Mouse (Mus musculus): ENCODE measurements at regions not wholly inside any gene's neighbourhood (a gene's known extent, or its start where the extent isn't known, plus 50 kb on each side); places are given as distances from the start of the nearest gene placed in this dataset.

GRCm38 (mm10) chr10:98695371-98695725, 218.9 kb upstream of the Atp2b1 start:
- DNase-seq (ENCODE audit: extremely low read depth, insufficient read length, low spot score) = no peak

DNA sequence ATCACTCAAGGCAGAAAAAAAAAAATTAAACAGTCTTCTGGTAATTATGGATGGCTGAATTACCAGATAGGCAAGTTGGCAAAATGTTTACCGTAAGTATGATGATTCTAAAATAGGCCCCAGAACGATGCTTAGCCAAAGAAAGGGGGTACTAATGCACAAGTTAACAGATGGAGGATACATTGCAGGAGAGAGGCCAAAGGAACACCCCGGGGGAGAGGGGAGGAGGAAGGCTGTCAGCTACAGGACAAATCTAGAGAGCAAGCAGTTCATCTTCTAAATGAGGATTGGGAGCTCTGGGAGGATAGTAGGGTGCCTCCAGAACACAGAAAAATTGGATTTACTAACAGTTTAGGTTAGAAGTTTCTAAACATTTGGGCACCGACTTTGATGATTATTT, 216.3 kb upstream of the Atp2b1 start:
- no peak for DNase-seq (ENCODE audit: extremely low read depth, insufficient read length, low spot score)

DNA sequence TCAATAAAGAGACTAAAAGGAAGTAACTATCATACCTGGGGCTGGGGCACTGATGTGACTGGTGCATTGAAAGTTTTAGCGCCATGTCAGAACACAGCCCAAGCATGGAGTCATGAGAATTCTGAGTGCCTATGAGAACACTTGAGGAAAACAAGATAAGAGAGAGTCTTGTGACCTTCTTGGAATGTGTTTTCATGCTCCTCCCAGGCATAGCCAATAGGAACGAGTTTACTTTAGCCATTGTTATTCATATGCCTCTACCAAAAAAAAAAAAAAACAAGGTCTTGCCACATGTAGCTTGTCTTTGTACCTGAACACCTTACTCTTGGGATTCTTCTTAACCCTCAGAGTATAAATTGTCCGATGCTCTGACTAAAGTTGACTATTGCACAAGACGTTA, 214.6 kb upstream of the Atp2b1 start:
- DNase-seq (ENCODE audit: extremely low read depth, insufficient read length, low spot score) = no peak

- no peak for DNase-seq (ENCODE audit: extremely low read depth, insufficient read length, low spot score)
Measured at GRCm38 (mm10) chr10:98700407-98700806, 213.8 kb upstream of the Atp2b1 start.

DNA sequence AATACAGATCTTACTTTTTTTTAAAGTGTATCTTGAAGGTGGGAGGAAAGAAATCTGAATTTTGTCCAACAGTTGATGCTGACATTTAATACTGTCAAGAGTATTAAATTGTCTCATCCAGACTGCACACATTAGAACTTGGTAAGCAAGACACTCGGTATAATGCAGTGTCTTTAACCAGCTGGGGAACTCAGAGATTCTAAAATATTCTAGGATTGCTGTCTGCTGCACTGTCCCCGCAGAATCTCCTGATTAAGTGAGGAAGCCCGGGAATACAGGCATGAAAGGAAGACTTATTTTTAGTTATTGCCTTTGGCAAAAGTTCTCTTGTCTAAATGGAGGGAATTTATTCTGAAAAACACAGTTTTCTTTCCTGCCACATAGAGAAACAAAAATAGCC, 212.9 kb upstream of the Atp2b1 start:
- DNase-seq (ENCODE audit: extremely low read depth, insufficient read length, low spot score) = no peak

GRCm38 (mm10) chr10:98702470-98703215, 211.6 kb upstream of the Atp2b1 start:
- peak; percentile 71 for DNase-seq (ENCODE audit: extremely low read depth, insufficient read length, low spot score)

DNA sequence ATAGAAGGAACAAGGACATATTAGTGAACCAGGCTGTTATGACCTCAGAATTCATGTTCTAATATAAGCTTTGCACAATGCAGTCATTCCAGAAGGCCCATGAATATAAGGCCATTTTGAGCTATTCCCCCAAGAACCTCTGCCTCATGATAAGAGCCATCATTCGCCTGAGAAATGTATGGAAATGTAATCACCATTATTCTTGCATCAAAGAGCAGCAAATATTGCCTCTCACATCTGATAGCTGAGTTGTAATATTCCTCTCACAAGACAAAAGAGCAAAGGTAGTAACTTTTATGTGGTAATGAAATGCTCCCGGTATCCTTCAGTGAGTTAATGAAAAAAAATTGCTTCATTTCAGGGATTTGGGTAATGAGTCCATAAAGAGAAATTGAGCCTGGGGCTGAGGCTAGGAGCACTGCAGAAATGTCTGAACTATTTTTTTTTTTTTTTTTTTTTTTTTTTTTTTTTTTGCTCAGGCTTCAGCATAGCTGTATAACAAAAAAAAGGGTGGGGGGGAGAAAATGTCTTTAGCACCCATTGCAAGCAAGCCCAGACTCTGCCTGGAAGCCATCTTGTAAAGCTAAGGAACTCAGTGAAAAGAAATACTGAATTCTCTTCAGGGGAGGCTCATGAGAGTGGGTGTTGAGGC, 210.4 kb upstream of the Atp2b1 start:
- no peak for DNase-seq (ENCODE audit: extremely low read depth, insufficient read length, low spot score)

DNA sequence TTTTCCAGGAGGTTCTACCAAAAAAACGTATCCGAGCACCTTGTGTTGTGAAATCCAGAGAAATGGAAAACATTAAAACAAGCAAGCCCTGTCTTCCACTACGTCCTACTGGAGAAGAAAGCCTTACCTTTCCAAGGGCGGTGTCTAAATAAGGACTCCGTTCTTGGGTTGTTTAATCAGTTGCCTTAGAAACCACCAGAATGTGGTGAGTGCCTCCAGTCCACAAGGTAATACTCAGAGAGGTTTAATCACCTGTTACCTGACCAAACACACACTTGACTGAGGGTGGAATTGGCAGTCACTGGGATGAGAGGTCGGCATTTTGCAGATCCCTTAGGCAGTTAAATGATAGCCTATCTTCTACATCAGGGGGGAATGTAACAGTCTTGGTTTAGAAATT, 209.6 kb upstream of the Atp2b1 start:
- no peak for DNase-seq (ENCODE audit: extremely low read depth, insufficient read length, low spot score)

DNA sequence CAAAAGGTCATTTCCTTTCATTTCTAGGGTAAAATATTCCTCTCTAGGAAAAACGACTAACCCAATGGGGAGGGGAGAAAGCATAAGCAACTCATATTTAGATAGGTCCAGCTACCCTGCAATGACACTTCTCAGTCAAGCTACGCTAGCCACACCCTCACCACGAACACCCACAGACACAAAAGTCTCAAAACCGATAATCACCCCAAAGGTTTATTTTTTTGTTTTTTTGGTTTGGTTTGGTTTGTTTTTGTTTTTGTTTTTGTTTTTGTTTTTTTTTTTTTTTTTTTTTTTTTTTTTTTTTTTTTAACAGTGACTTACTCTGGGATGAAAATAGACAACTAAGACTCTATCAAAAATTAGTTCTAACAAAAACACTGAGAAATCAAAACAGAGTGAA, 196.3 kb upstream of the Atp2b1 start:
- DNase-seq (ENCODE audit: extremely low read depth, insufficient read length, low spot score) = no peak

DNA sequence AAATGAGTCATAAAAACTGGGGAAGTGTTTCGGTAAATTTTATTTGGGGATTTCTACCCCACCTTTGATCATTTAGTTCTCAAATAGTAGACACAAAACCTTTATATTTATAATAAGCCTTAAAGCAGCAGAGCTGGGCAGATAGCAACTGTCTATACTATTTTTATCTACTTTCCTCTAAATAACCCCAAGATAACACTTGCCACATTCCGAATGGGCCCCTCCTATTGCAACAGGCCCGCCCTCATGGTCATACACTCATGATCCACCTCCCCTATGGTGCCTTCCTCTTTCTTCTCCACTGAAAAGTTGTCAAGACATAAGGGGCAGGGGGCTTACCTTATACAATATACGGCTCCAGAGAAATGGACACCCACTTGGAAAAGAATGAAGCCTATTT, 195.5 kb upstream of the Atp2b1 start:
- no peak for DNase-seq (ENCODE audit: extremely low read depth, insufficient read length, low spot score)

DNA sequence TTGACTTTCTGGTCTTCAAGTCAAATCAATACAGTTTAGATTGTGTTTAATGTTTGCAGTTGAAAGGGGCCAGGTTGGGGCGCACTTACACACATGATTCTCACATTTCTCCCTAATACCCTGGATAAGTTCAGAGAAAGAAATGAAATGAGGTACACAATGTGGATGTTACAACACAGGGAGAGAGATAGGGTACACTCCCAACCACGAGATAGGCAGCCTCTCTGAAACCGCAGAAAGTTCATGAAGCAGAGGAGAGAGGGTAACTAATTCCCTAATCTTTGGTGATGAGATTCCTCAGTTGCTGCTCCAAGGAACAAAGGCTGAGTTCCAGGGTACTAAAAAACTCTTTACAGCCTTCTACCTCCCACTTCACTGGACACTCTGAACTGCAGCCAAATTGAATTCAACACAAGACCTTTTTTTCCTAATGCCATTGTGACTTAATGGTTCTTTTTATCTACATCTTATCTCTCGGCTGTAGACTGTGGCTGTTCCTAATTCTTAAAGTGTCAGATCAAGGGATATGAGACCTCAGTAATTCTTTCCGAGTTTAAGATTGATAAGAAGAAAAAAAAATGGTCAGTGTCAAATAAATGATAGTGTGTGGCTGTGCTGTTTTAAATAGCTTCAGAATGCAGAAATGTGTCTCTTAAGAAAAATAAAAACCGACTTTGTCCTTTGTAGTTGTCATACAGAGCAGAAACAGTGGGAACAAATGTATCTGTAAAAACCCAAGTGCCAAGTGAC, 193.8 kb upstream of the Atp2b1 start:
- DNase-seq (ENCODE audit: extremely low read depth, insufficient read length, low spot score) = no peak

DNA sequence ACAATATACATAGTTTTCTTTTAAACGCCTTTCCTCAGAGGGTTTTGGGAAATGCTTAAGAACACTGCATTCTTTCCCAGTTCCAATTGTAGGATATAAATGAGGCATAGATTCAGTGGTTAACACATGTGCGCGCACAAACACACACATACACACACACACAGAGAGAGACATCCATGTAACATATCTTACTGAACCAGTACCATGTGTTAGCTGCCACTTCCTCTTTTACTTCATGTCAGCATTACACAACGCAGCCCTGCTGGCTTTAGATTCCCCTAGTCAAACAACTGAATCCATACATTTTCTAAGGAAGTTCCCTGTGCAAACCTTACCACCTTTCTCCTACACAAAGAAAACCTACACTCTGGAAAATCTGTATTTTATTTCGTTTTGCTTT, 189.1 kb upstream of the Atp2b1 start:
- no peak for DNase-seq (ENCODE audit: extremely low read depth, insufficient read length, low spot score)

DNA sequence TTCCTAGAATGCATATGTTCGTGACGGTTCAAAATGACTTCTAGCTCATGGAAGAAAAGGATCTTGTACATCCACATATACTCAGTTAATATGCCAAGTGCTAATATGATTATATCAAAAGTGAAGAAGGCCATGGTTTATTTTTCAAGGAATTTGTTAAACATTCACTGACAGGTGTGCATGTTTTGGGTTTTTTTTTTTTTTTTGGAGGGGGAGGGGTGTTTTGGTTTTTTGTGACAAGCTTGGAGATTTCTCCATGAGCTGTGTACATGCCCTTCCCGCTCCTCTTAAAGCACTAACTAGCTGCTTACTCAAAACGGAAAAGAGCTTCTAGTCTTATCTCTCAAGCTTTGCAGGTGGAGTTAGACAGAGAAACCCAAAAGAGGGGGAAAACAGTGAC, 187.1 kb upstream of the Atp2b1 start:
- DNase-seq (ENCODE audit: extremely low read depth, insufficient read length, low spot score) = no peak

- DNase-seq (ENCODE audit: extremely low read depth, insufficient read length, low spot score) = no peak
Measured at GRCm38 (mm10) chr10:98728396-98729030, 185.7 kb upstream of the Atp2b1 start.

GRCm38 (mm10) chr10:98733950-98734585, 180.1 kb upstream of the Atp2b1 start:
- DNase-seq (ENCODE audit: extremely low read depth, insufficient read length, low spot score) = no peak

- DNase-seq (ENCODE audit: extremely low read depth, insufficient read length, low spot score) = no peak
Measured at GRCm38 (mm10) chr10:98740507-98741147, 173.6 kb upstream of the Atp2b1 start.

GRCm38 (mm10) chr10:98741398-98741797, 172.8 kb upstream of the Atp2b1 start:
- DNase-seq (ENCODE audit: extremely low read depth, insufficient read length, low spot score) = no peak

DNA sequence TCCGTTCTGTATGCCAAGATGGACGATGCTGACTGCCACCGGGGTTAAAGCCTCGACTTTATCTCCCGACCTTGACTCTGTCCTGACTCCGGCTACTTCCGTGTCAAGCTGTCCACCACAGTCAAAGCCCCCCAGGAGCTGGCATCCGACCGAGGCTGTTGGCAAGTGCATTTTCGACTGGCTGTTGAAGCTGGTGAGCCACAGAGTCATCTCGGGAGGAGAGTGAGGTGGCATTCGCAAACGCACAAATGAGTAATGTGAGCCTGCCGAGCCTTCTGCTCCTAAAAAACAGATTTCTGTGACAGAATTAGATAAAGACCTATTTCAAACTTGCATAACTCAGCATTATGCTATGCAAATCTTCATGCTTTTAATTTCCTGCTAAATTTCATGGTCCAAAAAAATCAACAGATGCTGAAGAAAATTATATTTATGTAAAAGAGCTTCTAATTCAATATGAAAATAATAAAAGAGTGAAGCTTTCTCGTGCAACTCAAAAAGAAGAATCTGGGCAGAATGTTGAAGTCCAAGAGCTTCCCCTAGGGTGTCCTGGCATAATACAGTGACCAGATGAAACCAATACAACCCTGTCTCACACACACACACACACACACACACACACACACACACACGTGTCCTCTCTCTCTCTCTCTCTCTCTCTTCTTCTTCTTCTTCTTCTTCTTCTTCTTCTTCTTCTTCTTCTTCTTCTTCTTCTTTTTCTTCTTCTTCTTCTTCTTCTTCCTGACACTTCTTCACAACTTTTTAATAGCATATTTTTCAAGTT, 171.2 kb upstream of the Atp2b1 start:
- no peak for DNase-seq (ENCODE audit: extremely low read depth, insufficient read length, low spot score)

DNA sequence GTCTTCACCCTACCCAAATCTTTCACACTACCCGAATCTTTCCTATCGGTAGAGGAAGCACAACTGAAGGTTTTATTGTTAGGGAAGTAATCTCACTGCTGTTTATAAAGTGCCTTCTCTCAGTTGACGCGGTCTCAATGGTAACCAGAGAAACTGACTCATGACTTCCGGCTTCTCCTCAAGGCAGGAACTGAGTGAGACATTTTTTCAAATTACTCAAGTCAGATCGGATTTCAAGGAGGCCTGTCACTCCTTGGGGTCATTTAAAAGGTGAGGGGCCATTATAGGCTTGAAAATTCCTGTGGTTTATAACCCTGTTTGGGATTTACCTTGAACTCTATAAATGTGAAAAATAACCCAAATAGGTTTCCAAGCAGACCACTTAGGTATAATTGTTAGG, 170.0 kb upstream of the Atp2b1 start:
- no peak for DNase-seq (ENCODE audit: extremely low read depth, insufficient read length, low spot score)

DNA sequence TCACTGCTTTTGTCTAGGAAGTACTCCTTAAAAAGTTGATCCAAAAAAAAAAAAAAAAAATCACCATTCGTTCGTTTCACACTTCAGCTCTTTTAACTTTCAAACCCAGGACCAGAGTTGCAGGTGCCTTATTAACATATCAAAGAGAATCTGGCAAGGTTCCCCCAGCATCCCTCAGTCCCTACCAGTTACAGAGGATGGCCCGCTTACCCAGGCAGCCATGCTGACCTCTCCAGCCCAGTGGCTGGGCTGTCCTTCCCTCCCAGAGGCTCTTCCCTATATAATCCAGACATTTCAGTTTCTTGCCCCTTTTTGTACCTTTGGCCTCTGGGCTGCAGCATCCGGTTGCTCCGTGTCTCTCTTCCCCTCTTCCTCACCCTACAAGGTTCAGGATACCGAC, 169.5 kb upstream of the Atp2b1 start:
- DNase-seq (ENCODE audit: extremely low read depth, insufficient read length, low spot score) = no peak

Data from 3134 (cell line).